Mouse (Mus musculus): Measurements from ENCODE around the gene a. TPM values are rescaled to one million over a fixed set of nuclear protein-coding genes. Genes with fewer than 3 reads are reported as not detected.

Gene a
- polyA plus RNA-seq, 1 experiment from 2014 or later = 0.54 TPM

DNA sequence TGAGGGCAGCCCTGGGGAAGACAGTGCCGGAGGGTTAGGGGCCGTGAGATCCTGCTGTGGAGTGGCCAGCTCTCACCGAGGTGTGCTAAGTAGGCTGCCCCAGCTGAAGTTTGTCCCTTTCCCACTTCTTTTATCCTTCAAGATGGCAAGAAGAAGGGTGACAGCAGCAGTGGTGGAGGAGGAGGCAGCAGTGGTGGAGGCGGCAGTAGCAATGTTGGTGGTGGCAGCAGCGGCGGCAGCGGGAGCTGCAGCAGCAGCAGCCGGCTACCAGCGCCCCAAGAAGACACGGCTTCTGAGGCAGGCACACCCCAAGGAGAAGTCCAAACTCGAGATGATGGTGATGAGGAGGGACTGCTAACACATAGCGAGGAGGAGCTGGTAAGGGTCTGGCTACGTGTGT, 72.5 kb downstream of the a start:
- peaks cover 23% of the 10 kb centered on the region for H3K36me3 ChIP-seq (ENCODE audit: control insufficient read depth, insufficient read depth, low read length)

DNA sequence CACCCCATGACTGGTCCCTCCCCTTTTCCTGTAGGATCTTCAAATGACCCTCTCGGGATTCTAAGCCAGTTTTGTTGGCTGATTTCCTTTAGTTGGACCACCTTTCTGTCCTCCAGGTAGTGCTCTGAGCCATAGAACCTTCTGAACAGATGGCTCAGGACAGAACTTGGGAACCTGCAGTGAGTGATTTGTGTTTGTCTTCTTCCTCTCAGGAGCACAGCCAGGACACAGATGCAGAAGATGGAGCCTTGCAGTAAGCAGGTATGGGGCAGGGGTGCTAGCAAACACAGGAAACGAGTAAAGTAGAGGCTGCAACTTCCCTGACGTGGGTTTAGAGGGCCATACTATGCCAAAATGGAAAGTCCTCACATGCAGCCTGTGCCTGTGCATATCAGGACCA, 74.5 kb downstream of the a start:
- Histone ChIP-seq H3K27ac (ENCODE audit: low read length) (no peak overlapping the region), H3K9me3 (replicated peaks; ENCODE audit: control insufficient read depth, low read length, poor library complexity, severe bottlenecking) (no peaks in the 10 kb centered on the region), H3K4me1 (ENCODE audit: control insufficient read depth, insufficient read depth, low read length) (no peaks in the 10 kb centered on the region), H3K9ac (ENCODE audit: low read depth, low read length) (no peak overlapping the region), H3K4me3 (ENCODE audit: low read depth, low read length) (no peak overlapping the region), H3K27me3 (ENCODE audit: control insufficient read depth, insufficient read depth, low read depth, low read length) (no peaks in the 10 kb centered on the region), H3K36me3 (ENCODE audit: control insufficient read depth, insufficient read depth, low read length) (peaks cover 29% of the 10 kb centered on the region), H3K4me2 (ENCODE audit: low read length) (no peak overlapping the region)
- WGBS = 87% methylated on average over 3 of the region's 3 CpGs
- ATAC-seq = no peak

More for the DNA sequence above, 72.5 kb downstream of the a start:
- Histone ChIP-seq H3K4me2 (ENCODE audit: low read length) (no peak overlapping the region), H3K4me3 (ENCODE audit: low read depth, low read length) (no peak overlapping the region), H3K9me3 (replicated peaks; ENCODE audit: control insufficient read depth, low read length, poor library complexity, severe bottlenecking) (no peaks in the 10 kb centered on the region), H3K4me1 (ENCODE audit: control insufficient read depth, insufficient read depth, low read length) (no peaks in the 10 kb centered on the region), H3K27me3 (ENCODE audit: control insufficient read depth, insufficient read depth, low read depth, low read length) (no peaks in the 10 kb centered on the region), H3K9ac (ENCODE audit: low read depth, low read length) (no peak overlapping the region), H3K27ac (ENCODE audit: low read length) (no peak overlapping the region)
- 92% methylated on average over 13 of the region's 13 CpGs for WGBS
- ATAC-seq = no peak

DNA sequence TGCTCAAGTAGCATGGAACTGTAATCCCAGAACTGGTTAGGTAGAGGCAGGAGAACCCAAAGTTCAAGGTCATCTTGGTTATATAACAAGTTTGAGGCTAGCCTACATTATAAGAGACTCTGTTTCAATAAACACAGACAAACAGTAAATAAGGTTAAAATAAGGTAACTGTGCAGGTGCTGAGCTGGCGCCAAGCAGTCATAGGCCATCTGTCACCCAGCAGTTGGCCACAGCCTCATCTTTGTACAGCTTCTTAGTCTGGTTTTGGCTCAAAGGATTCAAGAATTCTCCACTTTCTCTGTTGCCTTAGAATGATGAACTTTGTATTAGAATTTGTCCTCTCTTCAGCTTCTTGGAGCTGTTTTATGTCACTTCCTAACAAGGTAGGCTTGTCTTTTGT, 76.9 kb downstream of the a start:
- no peak overlapping the region for H3K27ac ChIP-seq (ENCODE audit: low read length)
- H3K36me3 ChIP-seq (ENCODE audit: control insufficient read depth, insufficient read depth, low read length) = peaks cover 29% of the 10 kb centered on the region
- H3K9me3 ChIP-seq (replicated peaks; ENCODE audit: control insufficient read depth, low read length, poor library complexity, severe bottlenecking) = no peaks in the 10 kb centered on the region
- no peaks in the 10 kb centered on the region for H3K4me1 ChIP-seq (ENCODE audit: control insufficient read depth, insufficient read depth, low read length)
- WGBS = 91% methylated on average over 1 of the region's 1 CpGs
- no peak overlapping the region for H3K4me3 ChIP-seq (ENCODE audit: low read depth, low read length)
- ATAC-seq = no peak
- no peak overlapping the region for H3K9ac ChIP-seq (ENCODE audit: low read depth, low read length)
- no peaks in the 10 kb centered on the region for H3K27me3 ChIP-seq (ENCODE audit: control insufficient read depth, insufficient read depth, low read depth, low read length)
- H3K4me2 ChIP-seq (ENCODE audit: low read length) = no peak overlapping the region

DNA sequence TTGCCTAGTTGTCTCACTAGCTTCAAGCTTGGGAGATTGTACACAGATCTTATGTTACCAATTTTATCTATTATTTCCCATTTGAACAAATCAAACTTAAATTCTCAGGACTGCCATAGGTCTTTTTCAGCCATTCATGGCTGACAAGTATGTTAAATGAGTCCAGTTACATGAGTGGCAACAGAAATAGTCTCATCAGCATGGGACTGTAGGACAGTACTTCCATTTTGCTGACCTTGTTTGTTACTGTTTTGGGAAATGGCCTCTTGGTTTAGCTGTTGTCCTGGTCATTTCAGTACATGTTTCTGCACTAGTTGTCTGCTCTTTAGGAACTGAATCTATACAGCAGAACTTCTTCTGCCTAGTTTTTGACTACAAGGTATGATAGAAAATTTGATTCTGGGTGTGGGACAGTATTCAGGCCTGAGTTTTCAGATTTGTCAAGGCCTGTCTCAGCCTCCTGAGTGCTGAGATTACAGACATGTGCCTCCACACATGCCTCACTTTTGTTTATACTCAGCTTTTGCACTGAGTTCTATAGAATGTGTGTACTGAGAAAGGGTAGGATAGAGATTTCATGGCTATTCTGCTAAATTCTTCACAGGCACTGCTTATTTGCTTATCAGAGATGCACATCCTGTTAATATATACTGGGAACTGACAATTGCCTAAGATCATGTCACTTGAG, 78.9 kb downstream of the a start:
- no peaks in the 10 kb centered on the region for H3K27me3 ChIP-seq (ENCODE audit: control insufficient read depth, insufficient read depth, low read depth, low read length)
- no peaks in the 10 kb centered on the region for H3K9me3 ChIP-seq (replicated peaks; ENCODE audit: control insufficient read depth, low read length, poor library complexity, severe bottlenecking)
- no peaks in the 10 kb centered on the region for H3K4me1 ChIP-seq (ENCODE audit: control insufficient read depth, insufficient read depth, low read length)
- ATAC-seq = no peak
- H3K9ac ChIP-seq (ENCODE audit: low read depth, low read length) = no peak overlapping the region
- H3K27ac ChIP-seq (ENCODE audit: low read length) = no peak overlapping the region
- H3K4me3 ChIP-seq (ENCODE audit: low read depth, low read length) = no peak overlapping the region
- no peak overlapping the region for H3K4me2 ChIP-seq (ENCODE audit: low read length)
- peaks cover 28% of the 10 kb centered on the region for H3K36me3 ChIP-seq (ENCODE audit: control insufficient read depth, insufficient read depth, low read length)

DNA sequence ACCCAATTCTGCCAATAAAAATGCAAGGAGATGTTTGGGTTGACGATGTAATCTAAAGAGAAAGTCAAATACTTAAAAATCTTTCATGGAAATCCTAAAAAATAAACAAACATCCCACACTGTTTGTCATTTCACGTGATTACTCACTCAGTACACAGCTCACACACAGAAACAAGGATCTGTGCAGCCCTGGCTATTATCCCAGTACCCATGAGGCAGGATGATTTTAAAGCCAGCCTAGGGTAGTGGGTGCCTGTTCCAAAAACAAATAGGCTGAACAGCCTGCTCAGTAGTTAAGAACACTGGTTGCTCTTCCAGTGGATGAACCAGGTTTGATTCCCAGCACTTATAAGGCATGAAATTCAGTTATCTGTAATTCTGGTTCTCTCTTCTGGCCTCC, 85.4 kb downstream of the a start:
- Histone ChIP-seq H3K4me2 (ENCODE audit: low read length) (no peak overlapping the region), H3K4me1 (ENCODE audit: control insufficient read depth, insufficient read depth, low read length) (no peaks in the 10 kb centered on the region), H3K9me3 (replicated peaks; ENCODE audit: control insufficient read depth, low read length, poor library complexity, severe bottlenecking) (no peaks in the 10 kb centered on the region), H3K27ac (ENCODE audit: low read length) (no peak overlapping the region), H3K4me3 (ENCODE audit: low read depth, low read length) (no peak overlapping the region), H3K27me3 (ENCODE audit: control insufficient read depth, insufficient read depth, low read depth, low read length) (no peaks in the 10 kb centered on the region), H3K9ac (ENCODE audit: low read depth, low read length) (no peak overlapping the region), H3K36me3 (ENCODE audit: control insufficient read depth, insufficient read depth, low read length) (peaks cover 18% of the 10 kb centered on the region; the same call in 1 of the 2 replicates)
- WGBS = 85% methylated on average over 2 of the region's 2 CpGs
- no peak for ATAC-seq

DNA sequence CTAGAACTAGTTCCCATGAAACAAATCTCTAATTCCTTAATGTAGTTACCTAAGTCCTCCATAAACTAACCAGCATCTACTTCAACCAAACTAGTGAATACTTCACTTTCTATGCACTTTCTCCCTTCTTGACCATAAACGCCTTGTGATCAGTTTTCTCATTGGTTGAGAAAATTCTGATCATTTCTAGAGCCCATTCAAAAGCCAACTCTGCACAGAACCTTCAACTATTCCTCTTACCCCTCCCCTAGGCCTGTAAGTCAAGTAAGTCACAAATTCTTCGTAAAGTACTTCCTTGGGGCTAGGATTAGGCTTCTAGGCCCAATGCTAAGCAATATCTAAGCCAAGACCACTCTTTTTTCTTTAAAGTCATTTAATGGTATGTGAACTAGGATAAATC, 100.4 kb downstream of the a start:
- Histone ChIP-seq H3K9me3 (replicated peaks; ENCODE audit: control insufficient read depth, low read length, poor library complexity, severe bottlenecking) (no peaks in the 10 kb centered on the region), H3K27ac (ENCODE audit: low read length) (no peak overlapping the region), H3K9ac (ENCODE audit: low read depth, low read length) (peak overlapping the region; percentile 84), H3K27me3 (ENCODE audit: control insufficient read depth, insufficient read depth, low read depth, low read length) (no peaks in the 10 kb centered on the region), H3K4me3 (ENCODE audit: low read depth, low read length) (peak overlapping the region; percentile 72), H3K4me2 (ENCODE audit: low read length) (peak overlapping the region; percentile 91), H3K36me3 (ENCODE audit: control insufficient read depth, insufficient read depth, low read length) (peaks cover 6% of the 10 kb centered on the region; the same call in 1 of the 2 replicates), H3K4me1 (ENCODE audit: control insufficient read depth, insufficient read depth, low read length) (peaks cover 18% of the 10 kb centered on the region)
- no peak for ATAC-seq
- WGBS = 9% methylated on average over 2 of the region's 2 CpGs

DNA sequence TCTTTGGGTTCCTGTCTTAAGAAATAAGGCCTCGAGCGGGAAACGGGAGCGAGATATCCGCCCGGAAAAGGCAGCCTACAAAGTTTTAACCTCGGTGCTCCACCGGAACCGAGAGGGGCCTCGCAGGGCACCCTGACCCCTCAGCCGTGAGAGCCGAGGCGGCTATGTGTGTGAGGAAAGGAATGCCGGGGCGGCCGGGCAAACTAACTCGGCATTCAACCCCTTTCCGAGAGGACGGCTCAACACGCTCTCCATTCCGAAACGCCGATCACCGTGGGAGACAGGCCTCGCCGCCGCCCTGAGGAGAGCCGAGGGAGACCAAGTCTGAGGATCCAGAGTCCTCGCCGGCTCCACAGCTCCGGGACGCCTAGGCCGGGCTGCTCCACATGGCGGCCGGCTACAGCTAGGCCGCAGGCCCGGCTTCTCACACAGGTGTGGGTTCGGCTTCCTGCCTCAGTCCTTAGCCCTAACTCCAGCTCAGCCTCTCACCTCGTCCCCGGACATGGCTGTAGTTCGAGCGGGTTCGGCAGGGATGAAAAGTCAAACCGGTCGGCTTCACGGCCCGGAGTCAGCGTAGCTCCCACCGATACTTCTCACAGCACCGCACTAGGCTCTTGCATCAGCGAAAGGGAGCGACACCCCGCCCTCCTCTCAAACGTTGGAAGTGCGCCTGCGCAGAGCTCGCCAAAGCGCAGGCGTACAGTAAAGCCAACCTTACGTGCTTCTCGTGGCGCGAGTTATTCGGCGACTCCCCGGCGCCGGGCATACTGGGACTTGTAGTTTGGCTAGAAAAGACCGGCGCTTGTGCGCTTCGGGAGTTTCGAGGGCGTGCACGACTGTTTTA, 101.2 kb downstream of the a start, which contains the start of gene Eif2s2:
TSS of gene Eif2s2 (minus strand) at position 735 of the 844 bp plus-strand sequence.
- Histone ChIP-seq H3K27me3 (ENCODE audit: control insufficient read depth, insufficient read depth, low read depth, low read length) (no peaks in the 10 kb centered on the region), H3K9me3 (replicated peaks; ENCODE audit: control insufficient read depth, low read length, poor library complexity, severe bottlenecking) (no peaks in the 10 kb centered on the region), H3K36me3 (ENCODE audit: control insufficient read depth, insufficient read depth, low read length) (no peaks in the 10 kb centered on the region), H3K4me1 (ENCODE audit: control insufficient read depth, insufficient read depth, low read length) (peaks cover 18% of the 10 kb centered on the region), H3K4me2 (ENCODE audit: low read length) (peak within 1 kb of the TSS; percentile 91), H3K4me3 (ENCODE audit: low read depth, low read length) (peak within 1 kb of the TSS; percentile 72), H3K27ac (ENCODE audit: low read length) (peak within 1 kb of the TSS; percentile 71), H3K9ac (ENCODE audit: low read depth, low read length) (peak within 1 kb of the TSS; percentile 84)
- under 1% methylated on average over 72 of the region's 75 CpGs for WGBS
- ATAC-seq = peak; percentile 97

DNA sequence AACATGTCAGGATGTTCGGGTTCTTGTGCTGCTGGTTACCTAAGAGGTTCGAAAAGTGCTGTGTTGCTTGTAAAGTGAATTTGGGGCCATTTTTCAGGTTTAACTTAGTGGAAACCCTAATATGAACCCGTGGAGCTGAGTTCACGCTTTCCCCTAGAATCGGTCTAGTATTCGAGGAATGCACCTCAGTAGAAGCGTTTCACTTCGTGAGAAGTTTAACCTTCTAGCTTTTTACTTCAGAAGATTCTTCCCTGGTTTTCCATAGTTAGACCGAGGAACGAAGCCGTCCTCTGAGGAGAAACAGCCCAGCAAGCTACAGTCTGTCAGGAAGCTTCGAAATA, 101.8 kb downstream of the a start:
- peak overlapping the region; percentile 72 for H3K4me3 ChIP-seq (ENCODE audit: low read depth, low read length)
- peak; percentile 44 for ATAC-seq

DNA sequence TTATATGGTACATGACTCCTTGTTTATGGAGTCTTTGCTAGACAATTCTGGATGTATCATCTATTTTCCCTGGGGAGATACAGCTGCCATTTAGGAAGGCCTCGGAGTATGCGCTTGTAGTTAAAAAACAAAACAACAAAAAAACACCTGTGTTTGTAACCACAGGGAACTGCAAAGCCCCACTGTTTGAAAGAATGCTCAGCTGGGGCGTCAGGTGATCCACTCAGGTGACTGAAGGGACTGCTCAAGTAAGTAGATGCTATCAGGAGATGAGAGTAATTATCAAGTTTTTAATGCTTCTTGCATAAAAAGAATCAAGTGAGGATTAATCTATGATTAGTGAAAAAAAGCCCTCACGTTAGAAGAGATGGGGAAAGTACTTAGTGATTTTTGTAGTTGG, 102.3 kb downstream of the a start:
- Histone ChIP-seq H3K4me1 (ENCODE audit: control insufficient read depth, insufficient read depth, low read length) (peaks cover 18% of the 10 kb centered on the region), H3K36me3 (ENCODE audit: control insufficient read depth, insufficient read depth, low read length) (no peaks in the 10 kb centered on the region), H3K9me3 (replicated peaks; ENCODE audit: control insufficient read depth, low read length, poor library complexity, severe bottlenecking) (no peaks in the 10 kb centered on the region), H3K27me3 (ENCODE audit: control insufficient read depth, insufficient read depth, low read depth, low read length) (no peaks in the 10 kb centered on the region), H3K27ac (ENCODE audit: low read length) (no peak overlapping the region), H3K4me2 (ENCODE audit: low read length) (no peak overlapping the region), H3K4me3 (ENCODE audit: low read depth, low read length) (no peak overlapping the region), H3K9ac (ENCODE audit: low read depth, low read length) (no peak overlapping the region)
- WGBS = 65% methylated on average over 4 of the region's 4 CpGs
- no peak for ATAC-seq

More for the DNA sequence above, 101.8 kb downstream of the a start:
- no peaks in the 10 kb centered on the region for H3K27me3 ChIP-seq (ENCODE audit: control insufficient read depth, insufficient read depth, low read depth, low read length)
- WGBS = 11% methylated on average over 12 of the region's 12 CpGs
- H3K27ac ChIP-seq (ENCODE audit: low read length) = no peak overlapping the region
- H3K36me3 ChIP-seq (ENCODE audit: control insufficient read depth, insufficient read depth, low read length) = no peaks in the 10 kb centered on the region
- H3K9me3 ChIP-seq (replicated peaks; ENCODE audit: control insufficient read depth, low read length, poor library complexity, severe bottlenecking) = no peaks in the 10 kb centered on the region
- peaks cover 18% of the 10 kb centered on the region for H3K4me1 ChIP-seq (ENCODE audit: control insufficient read depth, insufficient read depth, low read length)
- H3K4me2 ChIP-seq (ENCODE audit: low read length) = peak overlapping the region; percentile 51
- 0 out of 2 replicates have a peak overlapping the region, but pooled peaks have one; percentile 1 for H3K9ac ChIP-seq (ENCODE audit: low read depth, low read length)

Measured in midbrain, embryonic 16.5 days (tissue).